Mouse (Mus musculus) hindbrain, embryonic 11.5 days (tissue): ENCODE results near the gene Nrarp. TPM values are rescaled to one million over a fixed set of nuclear protein-coding genes. Genes with fewer than 3 reads are reported as not detected.

Source experiments
- ATAC-seq: fragments of 200-750 bp; cut with Nextera tagmentation; 2 replicates; pipeline ENCODE4 v1.8.0; 2017; ENCODE audit warnings: mild to moderate bottlenecking, moderate TSS enrichment, moderate library complexity; ENCODE audit not compliant: low FRiP score
- DNase-seq: peaks from one replicate; pipeline ENCODE4 v3.0.0-alpha.2; 2015; ENCODE audit warnings: low spot score
- H3K27ac ChIP-seq: fragments of 300-500 bp; sonication (generic); 2 replicates; pipeline ENCODE4 v1.5.1; 2014; ENCODE audit warnings: mild to moderate bottlenecking, low read depth, low read length
- H3K27me3 ChIP-seq: fragments of 300-500 bp; sonication (generic); 2 replicates; pipeline ENCODE4 v1.6.1; 2014; ENCODE audit warnings: mild to moderate bottlenecking, low read length, moderate library complexity, mixed read lengths; ENCODE audit not compliant: control insufficient read depth, insufficient read depth
- H3K36me3 ChIP-seq: fragments of 300-500 bp; sonication (generic); 2 replicates; pipeline ENCODE4 v1.6.1; 2014; ENCODE audit warnings: mild to moderate bottlenecking, low read length, moderate library complexity, mixed read lengths; ENCODE audit not compliant: control insufficient read depth, insufficient read depth
- H3K4me1 ChIP-seq: fragments of 300-500 bp; sonication (generic); replicated peaks from 2 replicates; pipeline ENCODE4 v1.6.1; 2014; ENCODE audit warnings: low read length, mixed read lengths; ENCODE audit not compliant: control insufficient read depth, insufficient read depth
- H3K4me2 ChIP-seq: fragments of 300-500 bp; sonication (generic); replicated peaks from 2 replicates; pipeline ENCODE4 v1.6.1; 2014; ENCODE audit warnings: mild to moderate bottlenecking, low read depth, low read length
- H3K4me3 ChIP-seq: fragments of 300-500 bp; sonication (generic); 2 replicates; pipeline ENCODE4 v1.5.1; 2014; ENCODE audit warnings: low read depth, low read length
- H3K9ac ChIP-seq: fragments of 300-500 bp; sonication (generic); 2 replicates; pipeline ENCODE4 v1.6.1; 2014; ENCODE audit warnings: low read depth, low read length
- H3K9me3 ChIP-seq: fragments of 300-500 bp; sonication (generic); 2 replicates; pipeline ENCODE4 v1.6.1; 2016; ENCODE audit warnings: low read length; ENCODE audit not compliant: control insufficient read depth
- WGBS: fragments of 180-500 bp; shearing (Covaris S2); extraction: QIAGEN DNeasy Blood & Tissue Kit; methylation state at CpG from one replicate; pipeline ENCODE4 v1.1.7; 2014; 5-methylcytosine and 5-hydroxymethylcytosine counted together
- polyA plus RNA-seq: library from polyadenylated mRNA; unstranded; fragments of >200 nt; fragmentation: Nextera tagmentation; extraction: Ambion mirVana; gene quantifications from 2 replicates; pipeline ENCODE4 v1.2.1, GENCODE M21; 2014

Nrarp gene
- 44.6 and 60.5 TPM in 2 replicates for polyA plus RNA-seq

DNA sequence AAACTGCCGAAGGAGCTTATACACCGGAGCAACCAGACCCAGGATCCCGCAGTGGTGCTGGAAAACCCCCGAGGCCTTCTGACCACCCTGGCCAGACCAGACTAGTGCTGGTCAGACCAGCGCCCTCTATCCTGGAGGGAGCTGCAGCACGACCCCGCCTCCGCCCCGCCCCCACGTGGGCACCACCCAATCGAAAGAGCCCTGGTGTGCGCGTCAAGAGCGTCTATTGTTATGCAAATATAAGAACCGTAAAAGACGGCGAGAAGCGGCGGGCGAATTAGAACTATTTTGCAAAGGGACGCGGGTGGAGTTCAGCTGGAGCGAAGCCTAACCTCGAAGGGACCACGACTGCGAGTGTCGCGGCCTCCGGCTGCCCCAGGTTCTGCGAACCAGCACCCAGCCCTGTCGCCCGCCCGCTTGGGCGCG lies at the start of gene Nrarp:
Nrarp (plus strand) TSS at position 281 of the 426 bp plus-strand sequence.
- peak; percentile 95 for DNase-seq
- 0% methylated on average over 35 of the region's 35 CpGs for WGBS
- H3K4me2 ChIP-seq = peak within 1 kb of the TSS; percentile 83
- H3K36me3 ChIP-seq = 0 out of 2 replicates have a peak, but pooled peaks cover 3% of the 10 kb centered on the region
- peak within 1 kb of the TSS; percentile 94 for H3K27ac ChIP-seq
- H3K4me3 ChIP-seq = peak within 1 kb of the TSS; percentile 90
- no peaks in the 10 kb centered on the region for H3K9me3 ChIP-seq
- 0 out of 2 replicates have a peak, but pooled peaks cover 3% of the 10 kb centered on the region for H3K27me3 ChIP-seq
- H3K4me1 ChIP-seq = peaks cover 30% of the 10 kb centered on the region
- ATAC-seq = peak; percentile 88
- H3K9ac ChIP-seq = peak within 1 kb of the TSS; percentile 86

DNA sequence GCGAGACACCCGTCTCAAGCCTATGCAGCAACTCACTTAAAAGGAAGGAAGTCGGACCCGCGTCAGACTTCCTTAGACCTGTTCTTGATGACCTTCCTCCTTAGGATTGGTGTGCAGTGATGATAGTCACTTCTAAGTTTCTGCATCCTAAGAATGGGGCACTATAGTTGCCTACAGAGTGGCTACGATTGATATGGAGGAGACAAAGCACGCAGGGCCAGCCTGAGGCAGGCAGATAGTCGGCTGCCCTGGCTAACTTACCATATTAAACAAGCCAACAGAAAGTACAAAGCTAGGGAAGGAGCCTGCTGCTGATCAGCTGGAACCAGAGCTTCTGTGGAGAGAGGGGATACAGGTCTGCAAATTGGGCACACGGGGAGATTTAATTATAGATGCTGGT lies 49.0 kb upstream of the Nrarp start:
- no peaks in the 10 kb centered on the region for H3K9me3 ChIP-seq
- ATAC-seq = no peak
- peaks cover 9% of the 10 kb centered on the region for H3K4me1 ChIP-seq
- no peak overlapping the region for H3K4me3 ChIP-seq
- no peak for DNase-seq
- H3K36me3 ChIP-seq = no peaks in the 10 kb centered on the region
- 82% methylated on average over 9 of the region's 9 CpGs for WGBS
- no peaks in the 10 kb centered on the region for H3K27me3 ChIP-seq
- H3K4me2 ChIP-seq = no peak overlapping the region
- H3K9ac ChIP-seq = no peak overlapping the region
- no peak overlapping the region for H3K27ac ChIP-seq

DNA sequence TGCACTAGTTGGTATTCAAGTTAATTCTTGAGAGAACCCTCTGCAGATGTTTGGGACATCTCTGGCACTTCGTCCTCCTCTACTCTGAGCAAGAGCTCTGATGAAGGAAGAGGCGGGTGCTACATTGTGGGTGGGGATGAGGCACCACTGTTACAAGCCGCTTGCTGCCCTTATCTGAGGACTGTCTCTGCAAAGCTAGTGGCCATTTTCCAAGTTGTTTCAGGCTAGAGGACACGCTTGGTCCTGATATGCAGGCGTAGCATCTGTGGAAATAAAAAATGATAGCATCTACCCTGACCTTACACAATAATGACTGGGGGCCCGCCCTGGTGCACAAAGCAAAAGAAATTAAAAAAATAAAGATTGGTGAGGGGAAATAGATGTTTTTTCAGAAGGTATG lies 42.7 kb upstream of the Nrarp start:
- Histone ChIP-seq H3K27ac (no peak overlapping the region), H3K36me3 (no peaks in the 10 kb centered on the region), H3K4me1 (no peaks in the 10 kb centered on the region), H3K4me2 (no peak overlapping the region), H3K27me3 (no peaks in the 10 kb centered on the region), H3K4me3 (no peak overlapping the region), H3K9ac (no peak overlapping the region), H3K9me3 (no peaks in the 10 kb centered on the region)
- DNase-seq (no peak), ATAC-seq (no peak)
- WGBS = 82% methylated on average over 6 of the region's 6 CpGs

- H3K4me1 ChIP-seq = no peaks in the 10 kb centered on the region
- H3K4me2 ChIP-seq = no peak overlapping the region
- DNase-seq = no peak
- no peaks in the 10 kb centered on the region for H3K27me3 ChIP-seq
- H3K9me3 ChIP-seq = no peaks in the 10 kb centered on the region
- H3K9ac ChIP-seq = no peak overlapping the region
- no peak overlapping the region for H3K27ac ChIP-seq
- no peak overlapping the region for H3K4me3 ChIP-seq
- no peaks in the 10 kb centered on the region for H3K36me3 ChIP-seq
- 71% methylated on average over 4 of the region's 4 CpGs for WGBS
- no peak for ATAC-seq
Observed at GRCm38 (mm10) chr2:25141185-25141584, 39.4 kb upstream of the Nrarp start.

DNA sequence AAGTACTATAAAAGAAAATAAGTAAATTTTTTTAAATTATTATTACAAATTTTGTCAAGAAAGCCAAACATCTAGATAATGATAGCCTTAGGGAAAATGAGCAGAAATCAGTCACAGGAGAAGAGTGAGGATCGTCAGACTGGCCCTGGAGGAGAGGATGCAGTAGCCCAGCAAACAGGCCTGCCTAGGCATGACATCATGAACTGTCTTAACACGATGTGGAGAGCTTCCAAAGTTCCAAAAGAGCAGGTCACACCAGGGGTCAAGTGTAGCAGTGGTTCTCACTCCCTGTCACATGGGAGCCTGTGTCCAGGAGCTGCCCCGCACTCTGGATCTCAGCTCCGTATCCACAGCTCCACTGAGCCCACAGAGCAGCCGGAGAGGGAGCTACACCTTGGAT lies 38.6 kb upstream of the Nrarp start:
- no peak for ATAC-seq
- DNase-seq = no peak
- H3K4me1 ChIP-seq = no peaks in the 10 kb centered on the region
- no peak overlapping the region for H3K4me3 ChIP-seq
- H3K9ac ChIP-seq = no peak overlapping the region
- H3K9me3 ChIP-seq = no peaks in the 10 kb centered on the region
- 79% methylated on average over 5 of the region's 5 CpGs for WGBS
- no peaks in the 10 kb centered on the region for H3K36me3 ChIP-seq
- no peaks in the 10 kb centered on the region for H3K27me3 ChIP-seq
- H3K4me2 ChIP-seq = no peak overlapping the region
- H3K27ac ChIP-seq = no peak overlapping the region

GRCm38 (mm10) chr2:25145346-25145745 lies 35.2 kb upstream of the Nrarp start:
- DNase-seq (no peak), ATAC-seq (no peak)
- H3K4me3 ChIP-seq = no peak overlapping the region
- WGBS = 85% methylated on average over 6 of the region's 6 CpGs
- no peak overlapping the region for H3K4me2 ChIP-seq
- H3K9me3 ChIP-seq = no peaks in the 10 kb centered on the region
- no peaks in the 10 kb centered on the region for H3K27me3 ChIP-seq
- no peaks in the 10 kb centered on the region for H3K4me1 ChIP-seq
- no peak overlapping the region for H3K27ac ChIP-seq
- no peak overlapping the region for H3K9ac ChIP-seq
- no peaks in the 10 kb centered on the region for H3K36me3 ChIP-seq

DNA sequence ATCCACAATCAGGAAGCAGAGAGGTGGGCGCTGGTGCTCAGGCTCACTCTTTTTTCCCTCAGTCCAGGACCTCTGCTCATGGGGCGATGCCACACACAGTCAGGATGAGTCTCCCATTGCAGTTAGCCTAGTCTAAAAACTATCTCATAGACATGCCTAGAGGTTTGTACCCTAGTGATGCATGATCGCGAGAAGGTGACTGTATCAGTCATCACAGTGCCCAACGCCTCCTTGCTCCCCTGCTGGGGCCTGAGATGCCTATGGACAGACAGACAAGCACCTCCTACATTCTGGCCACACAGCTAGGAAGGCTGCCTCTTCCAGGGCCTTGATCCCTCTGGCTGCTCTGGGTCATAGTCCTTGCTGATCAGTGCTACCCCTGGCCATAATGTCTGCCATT lies 33.2 kb upstream of the Nrarp start:
- no peak for ATAC-seq
- Histone ChIP-seq H3K27me3 (no peaks in the 10 kb centered on the region), H3K9ac (no peak overlapping the region), H3K4me1 (no peaks in the 10 kb centered on the region), H3K27ac (no peak overlapping the region), H3K4me2 (no peak overlapping the region), H3K4me3 (no peak overlapping the region), H3K9me3 (no peaks in the 10 kb centered on the region), H3K36me3 (no peaks in the 10 kb centered on the region)
- DNase-seq = no peak
- 89% methylated on average over 5 of the region's 5 CpGs for WGBS

DNA sequence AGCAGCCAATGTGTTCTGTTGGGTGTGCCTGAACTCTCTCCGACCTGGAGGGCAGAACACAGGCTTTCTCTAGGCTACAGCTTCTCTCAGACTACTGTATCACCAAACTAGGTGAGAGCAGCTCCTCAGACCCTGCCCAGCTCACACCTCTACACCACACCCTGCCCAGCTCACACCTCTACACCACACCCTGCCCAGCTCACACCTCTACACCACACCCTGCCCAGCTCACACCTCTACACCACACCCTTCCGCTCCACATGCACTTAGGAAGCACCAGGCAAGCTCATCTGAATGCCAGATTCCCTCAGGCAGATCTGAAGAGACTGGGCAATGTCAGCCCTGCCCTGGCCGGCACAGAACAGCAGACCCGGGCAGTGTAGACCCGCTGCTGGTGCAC lies 32.7 kb upstream of the Nrarp start:
- H3K27ac ChIP-seq = no peak overlapping the region
- ATAC-seq = no peak
- WGBS = 85% methylated on average over 5 of the region's 5 CpGs

DNA sequence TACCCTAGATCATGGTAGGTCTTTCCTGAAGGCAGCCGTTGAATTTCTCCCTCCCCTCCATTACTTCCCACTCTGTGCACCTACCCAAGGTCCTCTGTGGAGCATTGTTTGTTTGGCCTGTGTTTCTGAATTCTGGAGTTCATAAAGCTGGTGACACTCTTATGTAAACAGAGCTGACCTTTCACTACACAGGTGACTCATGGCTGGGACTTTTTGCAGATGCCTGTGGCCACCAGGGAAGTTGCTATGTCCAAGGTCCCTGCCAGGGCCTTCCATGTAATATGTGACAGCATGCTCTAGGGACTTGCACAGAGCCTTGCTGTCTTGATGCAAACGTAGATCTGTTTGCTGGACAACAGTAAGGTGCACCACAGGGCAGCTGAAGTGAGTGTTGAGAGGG lies 30.9 kb upstream of the Nrarp start:
- H3K9ac ChIP-seq = no peak overlapping the region
- H3K4me1 ChIP-seq = no peaks in the 10 kb centered on the region
- no peaks in the 10 kb centered on the region for H3K36me3 ChIP-seq
- H3K27ac ChIP-seq = no peak overlapping the region
- no peak overlapping the region for H3K4me2 ChIP-seq
- no peaks in the 10 kb centered on the region for H3K27me3 ChIP-seq
- no peak overlapping the region for H3K4me3 ChIP-seq
- DNase-seq = no peak
- 75% methylated on average over 2 of the region's 2 CpGs for WGBS
- ATAC-seq = no peak
- no peaks in the 10 kb centered on the region for H3K9me3 ChIP-seq

More for the DNA sequence above, 32.7 kb upstream of the Nrarp start:
- Histone ChIP-seq H3K27me3 (no peaks in the 10 kb centered on the region), H3K9me3 (no peaks in the 10 kb centered on the region), H3K4me3 (no peak overlapping the region), H3K36me3 (no peaks in the 10 kb centered on the region), H3K4me2 (no peak overlapping the region), H3K4me1 (no peaks in the 10 kb centered on the region), H3K9ac (no peak overlapping the region)
- DNase-seq = no peak
